Mouse (Mus musculus) limb, embryonic 15.5 days (tissue): ENCODE results near the gene Sgk1. TPM values are rescaled to one million over a fixed set of nuclear protein-coding genes. Genes with fewer than 3 reads are reported as not detected.

Experiments used
- ATAC-seq: fragments of 200-750 bp; cut with Nextera tagmentation; 2 replicates; pipeline ENCODE4 v1.8.0; 2017; ENCODE audit warnings: low read depth, moderate TSS enrichment; ENCODE audit not compliant: insufficient number of reproducible peaks, low FRiP score, low TSS enrichment
- H3K27ac ChIP-seq: fragments of 300-500 bp; sonication (generic); 2 replicates; pipeline ENCODE4 v1.5.1; 2015; ENCODE audit warnings: moderate library complexity, mild to moderate bottlenecking, inconsistent platforms
- H3K27me3 ChIP-seq: fragments of 300-500 bp; sonication (generic); 2 replicates; pipeline ENCODE4 v1.6.1; 2015; ENCODE audit warnings: inconsistent platforms
- H3K36me3 ChIP-seq: fragments of 300-500 bp; sonication (generic); 2 replicates; pipeline ENCODE4 v1.6.1; 2015; ENCODE audit warnings: inconsistent platforms
- H3K4me1 ChIP-seq: fragments of 300-500 bp; sonication (generic); 2 replicates; pipeline ENCODE4 v1.6.1; 2015; ENCODE audit warnings: inconsistent platforms
- H3K4me2 ChIP-seq: fragments of 300-500 bp; sonication (generic); 2 replicates; pipeline ENCODE4 v1.6.1; 2015; ENCODE audit warnings: mild to moderate bottlenecking, inconsistent platforms
- H3K4me3 ChIP-seq: fragments of 300-500 bp; sonication (generic); 2 replicates; pipeline ENCODE4 v1.5.1; 2015; ENCODE audit warnings: mild to moderate bottlenecking, inconsistent platforms
- H3K9ac ChIP-seq: fragments of 300-500 bp; sonication (generic); 2 replicates; pipeline ENCODE4 v1.6.1; 2015; ENCODE audit warnings: inconsistent platforms
- H3K9me3 ChIP-seq: fragments of 300-500 bp; sonication (generic); 2 replicates; pipeline ENCODE4 v1.6.1; 2016; ENCODE audit warnings: inconsistent platforms
- WGBS: fragments of 180-500 bp; shearing (Covaris S2); methylation state at CpG from one replicate; pipeline ENCODE4 v1.1.7; 2015; 5-methylcytosine and 5-hydroxymethylcytosine counted together
- polyA plus RNA-seq: library from polyadenylated mRNA; unstranded; fragments of >200 nt; fragmentation: Nextera tagmentation; extraction: Ambion mirVana; gene quantifications from 2 replicates; pipeline ENCODE4 v1.2.1, GENCODE M21; 2015

The Sgk1 gene
- polyA plus RNA-seq, 1 experiment from 2014 or later: 45.9 TPM

DNA sequence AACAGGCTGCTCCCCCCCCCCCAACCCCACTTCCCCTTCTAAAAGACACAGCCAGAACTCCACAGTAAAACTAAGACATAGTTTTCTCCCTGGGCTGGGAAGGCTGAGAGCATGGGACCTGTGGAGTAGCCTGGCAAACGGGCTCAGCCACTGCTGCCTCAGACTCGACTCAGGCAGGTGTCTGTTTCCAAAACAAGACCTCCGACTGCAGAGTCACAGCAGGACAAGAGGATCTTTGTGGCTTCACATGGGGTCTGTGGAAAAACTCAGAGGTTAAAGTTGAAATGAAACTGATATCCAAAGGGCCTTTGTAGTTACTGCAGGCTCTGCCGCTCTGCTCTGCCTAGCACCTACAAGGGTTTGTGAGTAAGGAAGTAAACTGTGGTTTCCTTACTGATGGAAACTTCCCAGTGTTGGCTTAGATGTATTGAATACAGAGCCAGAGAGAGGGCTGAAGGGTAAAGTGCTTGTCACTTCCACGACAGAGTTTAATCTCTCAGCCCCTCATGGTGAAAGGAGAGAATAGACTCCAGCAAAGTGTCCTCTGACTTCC lies 25.0 kb downstream of the Sgk1 start:
- ATAC-seq: no peak
- no peaks in the 10 kb centered on the region for H3K9me3 ChIP-seq
- no peaks in the 10 kb centered on the region for H3K36me3 ChIP-seq
- no peak overlapping the region for H3K4me2 ChIP-seq
- H3K4me3 ChIP-seq: no peak overlapping the region
- no peak overlapping the region for H3K27ac ChIP-seq
- WGBS: 24% methylated on average over 5 of the region's 5 CpGs
- H3K27me3 ChIP-seq: no peaks in the 10 kb centered on the region
- H3K4me1 ChIP-seq: 0 out of 2 replicates have a peak, but pooled peaks cover 4% of the 10 kb centered on the region
- no peak overlapping the region for H3K9ac ChIP-seq

DNA sequence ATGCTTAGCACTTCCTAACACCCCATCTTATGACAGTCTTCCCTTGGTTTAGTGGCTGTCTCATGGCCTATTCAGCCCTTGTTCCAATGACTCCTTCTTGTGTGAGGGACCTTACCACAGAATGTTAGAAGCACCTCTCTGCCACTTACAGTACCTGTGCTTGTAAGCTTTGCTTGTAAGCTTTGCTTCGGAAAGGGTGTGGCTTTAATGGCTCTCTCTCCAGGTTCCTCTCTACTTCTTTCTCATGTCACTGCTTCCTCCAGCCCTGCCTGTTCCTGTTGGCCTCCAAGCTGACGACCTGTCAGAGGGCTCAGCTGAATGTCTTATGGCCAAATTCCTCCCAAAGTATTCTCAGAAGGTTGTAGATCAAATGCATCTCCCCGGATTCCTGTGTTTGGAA lies 25.8 kb downstream of the Sgk1 start:
- Histone ChIP-seq H3K4me3 (no peak overlapping the region), H3K27ac (no peak overlapping the region), H3K9ac (no peak overlapping the region), H3K4me2 (no peak overlapping the region), H3K27me3 (no peaks in the 10 kb centered on the region), H3K4me1 (0 out of 2 replicates have a peak, but pooled peaks cover 4% of the 10 kb centered on the region), H3K36me3 (no peaks in the 10 kb centered on the region), H3K9me3 (no peaks in the 10 kb centered on the region)
- no peak for ATAC-seq
- WGBS: 55% methylated on average over 3 of the region's 3 CpGs

DNA sequence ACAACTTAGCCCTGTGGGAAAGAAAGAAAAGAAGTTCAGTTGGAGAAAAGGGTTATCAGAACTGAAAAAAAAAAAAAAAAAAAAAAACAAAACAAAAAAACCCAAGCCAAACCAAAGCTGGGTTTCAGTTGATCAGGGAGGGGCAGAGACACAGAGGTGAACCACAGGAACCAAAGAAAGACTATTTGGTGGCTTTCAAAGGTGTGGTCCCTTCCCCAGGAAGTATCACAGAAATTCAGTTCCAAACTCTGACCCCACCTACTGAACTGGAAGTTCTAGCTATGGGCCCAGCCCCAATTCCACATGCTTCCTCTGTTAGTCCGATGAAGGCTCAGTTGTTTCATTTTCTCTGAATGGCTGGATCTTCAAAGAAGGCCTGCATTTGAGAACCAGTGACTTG lies 26.7 kb downstream of the Sgk1 start:
- H3K27me3 ChIP-seq: no peaks in the 10 kb centered on the region
- no peak for ATAC-seq
- no peak overlapping the region for H3K4me2 ChIP-seq
- no peaks in the 10 kb centered on the region for H3K36me3 ChIP-seq
- 90% methylated on average over 1 of the region's 1 CpGs for WGBS
- no peak overlapping the region for H3K27ac ChIP-seq
- H3K9ac ChIP-seq: no peak overlapping the region
- no peaks in the 10 kb centered on the region for H3K9me3 ChIP-seq
- 0 out of 2 replicates have a peak, but pooled peaks cover 4% of the 10 kb centered on the region for H3K4me1 ChIP-seq
- H3K4me3 ChIP-seq: no peak overlapping the region

DNA sequence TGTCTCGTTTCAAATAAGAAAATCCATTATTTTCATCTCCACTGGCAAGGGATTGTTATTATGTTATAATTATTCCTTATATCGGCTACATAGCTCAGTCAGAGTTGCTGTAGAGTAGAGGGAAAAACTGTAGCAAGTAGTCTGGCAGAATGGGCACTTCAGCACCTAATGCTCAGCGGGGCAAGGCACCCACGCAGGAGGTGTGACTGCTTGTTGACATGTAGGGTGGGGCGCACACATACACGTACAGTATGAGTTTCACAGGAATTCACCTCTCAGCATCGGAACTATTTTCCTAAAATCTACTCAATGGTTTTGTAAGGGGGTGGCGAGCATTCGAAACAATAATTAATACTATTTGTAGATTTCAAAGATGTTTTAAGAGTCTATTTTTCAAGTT lies 28.4 kb downstream of the Sgk1 start:
- Histone ChIP-seq H3K4me1 (0 out of 2 replicates have a peak, but pooled peaks cover 4% of the 10 kb centered on the region), H3K27ac (no peak overlapping the region), H3K27me3 (no peaks in the 10 kb centered on the region), H3K4me2 (no peak overlapping the region), H3K9ac (no peak overlapping the region), H3K4me3 (no peak overlapping the region), H3K9me3 (no peaks in the 10 kb centered on the region), H3K36me3 (no peaks in the 10 kb centered on the region)
- 81% methylated on average over 9 of the region's 9 CpGs for WGBS
- ATAC-seq: no peak

DNA sequence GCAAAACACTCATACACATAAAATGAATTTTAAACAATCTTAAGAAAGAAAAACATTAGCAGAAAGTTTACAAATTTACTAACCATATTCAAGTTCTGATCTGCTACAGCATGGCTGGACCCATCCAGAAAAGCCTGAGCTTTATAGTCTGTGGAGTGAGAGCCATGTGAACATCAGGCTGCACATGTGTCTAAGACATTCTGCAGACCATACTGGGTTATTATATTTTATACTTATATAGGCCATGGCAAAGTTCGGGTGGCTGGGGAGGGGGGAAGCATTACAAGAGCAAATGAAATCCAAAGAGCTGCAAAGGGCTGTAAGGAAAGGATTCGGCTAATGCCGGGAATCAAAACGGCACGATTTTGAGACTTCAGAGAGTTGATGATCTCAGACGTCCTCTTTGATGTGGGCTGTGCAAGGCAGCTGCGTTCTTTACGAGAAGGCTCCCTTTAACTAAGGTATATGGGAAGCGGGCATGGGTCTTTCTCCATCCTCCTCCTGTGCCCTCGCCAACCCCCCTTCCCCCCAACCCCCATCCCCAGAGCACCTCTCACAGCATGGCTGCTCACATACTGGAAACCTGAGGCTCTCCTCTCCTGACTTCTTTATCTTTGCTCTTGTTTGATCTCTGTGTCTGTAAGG lies 29.4 kb downstream of the Sgk1 start:
- Histone ChIP-seq H3K36me3 (no peaks in the 10 kb centered on the region), H3K4me1 (0 out of 2 replicates have a peak, but pooled peaks cover 4% of the 10 kb centered on the region), H3K9ac (no peak overlapping the region), H3K27me3 (no peaks in the 10 kb centered on the region), H3K9me3 (no peaks in the 10 kb centered on the region), H3K4me3 (no peak overlapping the region), H3K4me2 (no peak overlapping the region), H3K27ac (no peak overlapping the region)
- no peak for ATAC-seq
- WGBS: 13% methylated on average over 10 of the region's 10 CpGs

DNA sequence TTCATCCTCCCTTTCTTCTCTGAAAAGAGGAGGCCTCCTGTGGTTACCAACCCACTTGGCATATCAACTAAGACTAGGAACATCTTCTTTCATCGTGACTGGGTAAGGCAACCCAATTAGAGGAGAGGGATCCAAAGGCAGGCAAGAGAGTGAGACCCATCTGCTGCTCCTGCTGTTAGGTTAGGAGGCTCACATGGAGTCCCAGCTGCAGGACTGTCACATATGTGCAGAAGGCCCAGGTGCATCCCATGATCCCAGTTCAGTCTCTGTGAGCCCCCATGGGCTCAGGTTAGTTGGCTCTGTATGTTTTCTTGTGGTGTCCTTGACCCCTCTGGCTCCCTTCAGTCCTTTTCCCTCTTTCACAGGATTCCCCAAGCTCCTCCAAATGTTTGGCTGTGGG lies 32.8 kb downstream of the Sgk1 start:
- Histone ChIP-seq H3K4me2 (no peak overlapping the region), H3K27me3 (no peaks in the 10 kb centered on the region), H3K9me3 (no peaks in the 10 kb centered on the region), H3K36me3 (no peaks in the 10 kb centered on the region), H3K9ac (no peak overlapping the region), H3K4me3 (no peak overlapping the region), H3K4me1 (0 out of 2 replicates have a peak, but pooled peaks cover 4% of the 10 kb centered on the region), H3K27ac (no peak overlapping the region)
- ATAC-seq: no peak
- WGBS: 28% methylated on average over 1 of the region's 1 CpGs

DNA sequence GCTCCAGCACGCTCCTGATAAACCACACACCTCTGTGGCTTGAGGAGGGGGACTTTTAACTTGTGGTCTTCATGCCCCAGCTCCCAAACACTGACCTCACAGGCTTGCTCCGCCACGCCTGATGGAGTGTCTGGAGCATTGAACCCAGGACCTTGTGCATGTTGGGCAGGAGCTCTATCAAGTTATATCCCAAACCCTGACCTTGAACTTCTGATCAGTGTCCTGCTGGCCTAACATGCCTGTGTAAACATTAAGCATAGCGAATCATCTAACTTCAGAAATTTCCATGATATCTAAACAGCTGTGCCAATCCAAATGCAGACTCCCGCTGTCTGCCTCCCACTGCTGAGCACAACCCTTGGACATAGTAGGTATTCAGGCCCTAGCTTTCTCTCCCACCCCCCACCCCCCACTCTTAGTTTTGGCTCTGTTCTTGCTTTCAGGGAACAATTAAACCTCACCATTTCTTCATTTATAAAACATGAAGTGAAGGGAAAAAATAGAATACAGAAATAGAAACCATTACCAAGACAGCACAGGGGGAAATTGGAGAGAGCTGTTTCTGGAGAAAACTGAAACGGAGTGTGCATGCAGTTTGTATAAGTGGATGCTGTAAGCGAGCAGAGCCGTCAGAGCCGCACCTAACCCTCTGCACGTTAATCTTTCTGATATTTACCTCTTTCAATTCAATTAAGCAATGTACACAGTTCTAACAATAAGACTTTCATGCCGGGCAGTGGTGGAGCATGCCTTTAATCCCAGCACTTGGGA lies 34.5 kb downstream of the Sgk1 start:
- Histone ChIP-seq H3K9me3 (no peaks in the 10 kb centered on the region), H3K4me1 (peaks cover 6% of the 10 kb centered on the region; the same call in 1 of the 2 replicates), H3K27ac (no peak overlapping the region), H3K36me3 (no peaks in the 10 kb centered on the region), H3K9ac (no peak overlapping the region), H3K27me3 (no peaks in the 10 kb centered on the region), H3K4me3 (no peak overlapping the region), H3K4me2 (no peak overlapping the region)
- ATAC-seq: no peak
- 74% methylated on average over 11 of the region's 11 CpGs for WGBS

DNA sequence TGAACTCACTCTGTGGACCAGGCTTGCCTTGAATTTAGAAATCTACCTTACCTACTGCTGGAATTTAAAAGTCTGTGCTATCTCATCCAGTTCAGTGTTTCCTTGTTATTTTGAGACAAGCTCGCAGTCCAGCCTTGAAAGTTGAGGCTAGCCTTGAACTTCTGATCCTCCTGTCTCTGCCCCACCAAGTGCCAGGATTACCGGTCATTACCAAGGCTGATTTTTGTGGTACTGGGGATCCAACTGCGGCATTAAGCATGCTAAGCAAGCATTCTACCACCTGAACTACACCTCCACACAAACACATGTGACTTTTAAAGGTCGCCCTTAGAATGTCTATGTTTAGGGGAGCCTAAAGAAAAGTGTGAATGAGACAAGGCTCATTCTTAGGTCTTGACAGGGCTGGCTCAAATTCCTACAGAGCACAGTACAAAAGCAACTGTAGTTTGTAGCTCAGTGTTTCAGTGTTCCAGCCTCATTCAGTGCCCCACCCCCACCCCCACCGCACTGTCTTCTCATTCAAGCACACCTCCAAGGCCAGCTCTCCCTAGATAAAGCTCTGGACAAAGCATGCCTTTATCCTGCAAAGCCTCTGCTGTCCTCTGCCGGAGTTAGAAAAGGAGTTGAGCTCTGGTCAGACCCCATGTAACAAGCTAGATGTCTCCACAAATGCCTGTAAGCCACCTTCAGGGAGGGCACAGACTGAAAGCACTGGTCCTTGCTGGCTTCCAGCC lies 36.2 kb downstream of the Sgk1 start:
- Histone ChIP-seq H3K4me3 (no peak overlapping the region), H3K4me1 (peaks cover 9% of the 10 kb centered on the region), H3K27ac (no peak overlapping the region), H3K27me3 (no peaks in the 10 kb centered on the region), H3K36me3 (no peaks in the 10 kb centered on the region), H3K9me3 (no peaks in the 10 kb centered on the region), H3K4me2 (no peak overlapping the region), H3K9ac (no peak overlapping the region)
- WGBS: 88% methylated on average over 6 of the region's 6 CpGs
- ATAC-seq: no peak

DNA sequence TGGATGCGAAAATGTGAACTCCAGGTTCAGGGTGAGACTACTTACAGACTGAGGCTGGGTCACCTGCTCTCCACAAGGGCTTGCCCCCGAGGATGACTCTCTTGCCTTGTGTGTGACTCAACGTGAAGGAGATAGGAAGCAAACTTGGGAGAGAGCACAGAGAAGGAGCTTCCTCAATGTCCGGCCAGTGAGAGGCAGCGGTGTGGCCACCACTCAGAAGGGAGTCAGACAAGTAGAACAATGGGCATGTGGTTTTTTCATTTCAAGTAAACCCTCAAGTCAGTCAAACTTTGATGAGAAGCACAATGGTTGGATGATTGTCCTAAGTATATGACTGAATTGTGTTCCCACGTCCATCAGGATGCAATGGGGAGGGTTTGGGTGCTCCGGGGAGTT lies 36.8 kb downstream of the Sgk1 start:
- Histone ChIP-seq H3K9me3 (no peaks in the 10 kb centered on the region), H3K27ac (no peak overlapping the region), H3K4me1 (peaks cover 15% of the 10 kb centered on the region), H3K27me3 (no peaks in the 10 kb centered on the region), H3K36me3 (no peaks in the 10 kb centered on the region), H3K4me3 (no peak overlapping the region), H3K4me2 (no peak overlapping the region), H3K9ac (no peak overlapping the region)
- ATAC-seq: no peak
- 89% methylated on average over 7 of the region's 7 CpGs for WGBS

DNA sequence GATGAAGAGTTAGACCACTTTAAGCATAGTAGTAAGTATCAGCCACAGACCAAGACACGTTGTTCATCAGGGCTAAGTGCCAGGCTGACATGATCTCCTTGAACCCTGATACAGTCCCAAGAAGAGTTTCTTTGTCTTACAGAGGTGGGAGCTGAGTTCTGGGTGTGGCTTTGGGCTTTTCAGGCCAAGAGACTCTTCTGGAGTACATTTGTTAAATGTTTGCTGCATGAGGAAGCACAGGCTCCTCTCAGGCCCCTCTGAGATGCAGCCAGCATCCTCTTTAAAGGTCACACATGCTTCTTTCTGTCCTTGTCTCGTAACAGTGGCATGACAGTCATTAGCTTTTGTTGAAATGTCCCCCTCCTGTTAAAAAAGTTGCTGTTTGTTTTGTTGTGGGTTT lies 38.6 kb downstream of the Sgk1 start:
- Histone ChIP-seq H3K27ac (no peak overlapping the region), H3K4me1 (peaks cover 22% of the 10 kb centered on the region), H3K27me3 (no peaks in the 10 kb centered on the region), H3K9me3 (no peaks in the 10 kb centered on the region), H3K4me2 (no peak overlapping the region), H3K9ac (no peak overlapping the region), H3K4me3 (no peak overlapping the region), H3K36me3 (no peaks in the 10 kb centered on the region)
- ATAC-seq: no peak
- WGBS: 68% methylated on average over 2 of the region's 2 CpGs

DNA sequence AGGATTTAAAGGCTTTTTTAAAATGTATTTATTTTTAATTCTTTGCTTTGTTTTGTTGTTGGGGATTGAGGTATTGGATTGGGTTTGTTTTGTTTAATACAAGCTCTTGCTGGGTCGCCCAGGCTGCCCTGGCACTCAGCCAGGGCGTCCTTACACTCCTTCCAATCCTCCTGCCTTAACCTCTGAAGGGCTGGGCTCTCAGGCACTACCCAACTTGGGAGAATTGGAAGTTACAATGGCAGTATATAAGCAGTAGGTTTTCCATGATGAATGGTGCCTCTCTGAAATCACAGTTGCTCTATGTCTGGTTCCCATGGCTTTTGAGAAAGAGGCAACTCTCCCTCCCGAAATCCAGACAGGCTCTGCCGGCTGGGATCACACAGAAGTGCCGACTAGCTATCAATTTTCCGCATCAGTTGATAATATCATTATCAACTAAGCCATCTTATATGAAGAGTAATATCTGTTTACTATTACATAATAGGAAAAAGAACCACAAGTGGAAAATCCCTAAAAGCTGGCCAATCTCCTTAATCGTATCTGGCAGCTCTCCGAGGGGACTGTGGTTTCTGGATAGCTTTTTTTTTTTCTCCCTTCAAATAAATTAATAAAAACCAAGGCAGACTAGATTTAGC lies 40.8 kb downstream of the Sgk1 start:
- Histone ChIP-seq H3K27ac (peak overlapping the region; percentile 79), H3K9ac (no peak overlapping the region), H3K4me1 (peaks cover 22% of the 10 kb centered on the region), H3K4me3 (no peak overlapping the region), H3K27me3 (no peaks in the 10 kb centered on the region), H3K36me3 (no peaks in the 10 kb centered on the region), H3K4me2 (peak overlapping the region; percentile 34; the same call in 1 of the 2 replicates), H3K9me3 (no peaks in the 10 kb centered on the region)
- ATAC-seq: no peak
- WGBS: 28% methylated on average over 8 of the region's 8 CpGs
